In genomic region chr1:130262046-130262445, GRCm38 (mm10) we compare ENCODE assay signal across 23 mouse cellular contexts.
DNase-seq lines count a peak whose midpoint lies in the region; ATAC-seq and TF ChIP-seq lines count a peak whose summit lies in the region.
"Had no signal": no experiment of that assay in that cellular context is flagged by ENCODE, and none has a peak within 500 bp of the region (broad histone marks: within the 10 kb centered on the region; RNA-seq: fewer than 3 reads in every experiment).

No protein-coding gene starts in this region.

- no peaks in the 10 kb centered on the region for H3K36me3 ChIP-seq in hindbrain, postnatal 0 days (ENCODE audit: insufficient read depth, low read length)
- no peaks in the 10 kb centered on the region for H3K36me3 ChIP-seq in hindbrain, embryonic 10.5 days
- no peaks in the 10 kb centered on the region for H3K36me3 ChIP-seq in neural tube, embryonic 12.5 days
- no peaks in the 10 kb centered on the region for H3K36me3 ChIP-seq in neural tube, embryonic 15.5 days
- H3K36me3 ChIP-seq in forebrain, embryonic 14.5 days (ENCODE audit: control insufficient read depth, insufficient read depth, low read length): no peaks in the 10 kb centered on the region
- H3K36me3 ChIP-seq: embryonic facial prominence, embryonic 12.5 days; embryonic facial prominence, embryonic 15.5 days; forebrain, embryonic 15.5 days; heart, embryonic 10.5 days; heart, embryonic 13.5 days had no signal

- 46% methylated on average over 6 of the region's 6 CpGs for WGBS in hindbrain, postnatal 0 days
- 65% methylated on average over 6 of the region's 6 CpGs for WGBS in hindbrain, embryonic 10.5 days
- 60% methylated on average over 6 of the region's 6 CpGs for WGBS in neural tube, embryonic 12.5 days
- 28% methylated on average over 6 of the region's 6 CpGs for WGBS in neural tube, embryonic 15.5 days
- WGBS in forebrain, embryonic 14.5 days: 50% methylated on average over 6 of the region's 6 CpGs

- no peak for TF ChIP-seq CTCF in hindbrain, postnatal 0 days (IDR thresholded peaks at IDR 0.05; ENCODE audit: low read depth)

- no peak overlapping the region for H3K4me2 ChIP-seq in hindbrain, postnatal 0 days (ENCODE audit: low read depth, low read length)
- no peak overlapping the region for H3K4me2 ChIP-seq in neural tube, embryonic 12.5 days (replicated peaks)
- no peak overlapping the region for H3K4me2 ChIP-seq in neural tube, embryonic 15.5 days
- H3K4me2 ChIP-seq in forebrain, embryonic 14.5 days (ENCODE audit: low read length): no peak overlapping the region
- H3K4me2 ChIP-seq: embryonic facial prominence, embryonic 12.5 days; embryonic facial prominence, embryonic 15.5 days; forebrain, embryonic 15.5 days; heart, embryonic 13.5 days had no signal

- ATAC-seq in hindbrain, postnatal 0 days: no peak
- ATAC-seq in neural tube, embryonic 12.5 days (ENCODE audit: low FRiP score, low read depth): 0 out of 2 replicates have a peak, but pooled peaks have one; percentile 48
- ATAC-seq in neural tube, embryonic 15.5 days (ENCODE audit: low FRiP score): no peak
- no peak for ATAC-seq in forebrain, embryonic 14.5 days
- ATAC-seq: activated CD4-positive, CD25-positive, alpha-beta regulatory T cell, adult 4 months; forebrain, embryonic 15.5 days had no signal

- no peaks in the 10 kb centered on the region for H3K27me3 ChIP-seq in hindbrain, postnatal 0 days (ENCODE audit: insufficient read depth, low read length)
- no peaks in the 10 kb centered on the region for H3K27me3 ChIP-seq in hindbrain, embryonic 10.5 days (ENCODE audit: insufficient read depth, poor library complexity, severe bottlenecking)
- H3K27me3 ChIP-seq in neural tube, embryonic 12.5 days (replicated peaks): no peaks in the 10 kb centered on the region
- H3K27me3 ChIP-seq in neural tube, embryonic 15.5 days (replicated peaks): no peaks in the 10 kb centered on the region
- no peaks in the 10 kb centered on the region for H3K27me3 ChIP-seq in forebrain, embryonic 14.5 days (replicated peaks; ENCODE audit: control insufficient read depth, insufficient read depth, low read length)
- H3K27me3 ChIP-seq: embryonic facial prominence, embryonic 12.5 days; embryonic facial prominence, embryonic 15.5 days; forebrain, embryonic 15.5 days; heart, embryonic 13.5 days had no signal

- peak; percentile 14 for DNase-seq in heart, adult 11 months
- no peak for DNase-seq in heart, postnatal 4 days
- peak; percentile 8 for DNase-seq in hindbrain, postnatal 0 days (ENCODE audit: low spot score)
- no peak for DNase-seq in hindbrain, embryonic 10.5 days (ENCODE audit: low spot score)
- peak; percentile 16 for DNase-seq in retina, embryonic 14.5 days (ENCODE audit: low spot score)
- DNase-seq in forebrain, embryonic 14.5 days (ENCODE audit: low spot score): no peak
- DNase-seq: adrenal gland, adult 8-10 months; adrenal gland, postnatal 25 days; cerebellum, adult 11 months; cerebellum, adult 2 months; cerebellum, adult 9-11 months; cerebellum, postnatal 25 days; gastrocnemius, postnatal 25 days; heart, adult 2 months; heart, postnatal 14 days had no signal

- H3K9ac ChIP-seq in hindbrain, postnatal 0 days (replicated peaks; ENCODE audit: low read length): no peak overlapping the region
- no peak overlapping the region for H3K9ac ChIP-seq in neural tube, embryonic 12.5 days
- H3K9ac ChIP-seq in neural tube, embryonic 15.5 days (replicated peaks): no peak overlapping the region
- H3K9ac ChIP-seq in forebrain, embryonic 14.5 days (ENCODE audit: low read length): no peak overlapping the region
- H3K9ac ChIP-seq: embryonic facial prominence, embryonic 12.5 days; embryonic facial prominence, embryonic 15.5 days; forebrain, embryonic 15.5 days; heart, embryonic 13.5 days had no signal

- no peak overlapping the region for H3K27ac ChIP-seq in hindbrain, postnatal 0 days
- no peak overlapping the region for H3K27ac ChIP-seq in hindbrain, embryonic 10.5 days
- H3K27ac ChIP-seq in neural tube, embryonic 12.5 days: no peak overlapping the region
- H3K27ac ChIP-seq in neural tube, embryonic 15.5 days (replicated peaks): no peak overlapping the region
- no peak overlapping the region for H3K27ac ChIP-seq in forebrain, embryonic 14.5 days (ENCODE audit: low read depth, low read length)
- H3K27ac ChIP-seq: embryonic facial prominence, embryonic 12.5 days; embryonic facial prominence, embryonic 15.5 days; forebrain, embryonic 15.5 days; heart, adult 2 months; heart, embryonic 10.5 days; heart, embryonic 13.5 days had no signal

- H3K4me3 ChIP-seq in hindbrain, postnatal 0 days (ENCODE audit: low read length): no peak overlapping the region
- no peak overlapping the region for H3K4me3 ChIP-seq in hindbrain, embryonic 10.5 days
- no peak overlapping the region for H3K4me3 ChIP-seq in neural tube, embryonic 12.5 days
- H3K4me3 ChIP-seq in neural tube, embryonic 15.5 days (replicated peaks): no peak overlapping the region
- no peak overlapping the region for H3K4me3 ChIP-seq in forebrain, embryonic 14.5 days (ENCODE audit: low read depth, low read length)
- H3K4me3 ChIP-seq: embryonic facial prominence, embryonic 12.5 days; embryonic facial prominence, embryonic 15.5 days; forebrain, embryonic 15.5 days; heart, adult 2 months; heart, embryonic 10.5 days; heart, embryonic 13.5 days had no signal

- no peaks in the 10 kb centered on the region for H3K9me3 ChIP-seq in hindbrain, postnatal 0 days (ENCODE audit: low read length)
- H3K9me3 ChIP-seq in hindbrain, embryonic 10.5 days: no peaks in the 10 kb centered on the region
- H3K9me3 ChIP-seq in neural tube, embryonic 12.5 days: no peaks in the 10 kb centered on the region
- no peaks in the 10 kb centered on the region for H3K9me3 ChIP-seq in neural tube, embryonic 15.5 days (replicated peaks)
- H3K9me3 ChIP-seq in forebrain, embryonic 14.5 days (replicated peaks; ENCODE audit: control insufficient read depth, low read length): no peaks in the 10 kb centered on the region
- H3K9me3 ChIP-seq: embryonic facial prominence, embryonic 12.5 days; embryonic facial prominence, embryonic 15.5 days; forebrain, embryonic 15.5 days; heart, embryonic 10.5 days; heart, embryonic 13.5 days had no signal

- H3K4me1 ChIP-seq in hindbrain, postnatal 0 days (ENCODE audit: insufficient read depth, low read length): no peaks in the 10 kb centered on the region
- H3K4me1 ChIP-seq in hindbrain, embryonic 10.5 days (replicated peaks): peaks cover 5% of the 10 kb centered on the region; the same call in 1 of the 2 replicates
- H3K4me1 ChIP-seq in neural tube, embryonic 12.5 days: no peaks in the 10 kb centered on the region
- 0 out of 2 replicates have a peak, but pooled peaks cover 2% of the 10 kb centered on the region for H3K4me1 ChIP-seq in neural tube, embryonic 15.5 days
- no peaks in the 10 kb centered on the region for H3K4me1 ChIP-seq in forebrain, embryonic 14.5 days (ENCODE audit: control insufficient read depth, insufficient read depth, low read length)
- H3K4me1 ChIP-seq: embryonic facial prominence, embryonic 12.5 days; embryonic facial prominence, embryonic 15.5 days; forebrain, embryonic 15.5 days; heart, embryonic 10.5 days; heart, embryonic 13.5 days had no signal

Comparison
In these comparisons a context has a peak if more than half of its experiments do, and no peak if none do; other contexts are left out.
1. DNase-seq: peak in heart, adult 11 months (single experiment), hindbrain, postnatal 0 days (single experiment) and retina, embryonic 14.5 days (single experiment); none in heart, postnatal 4 days (single experiment), hindbrain, embryonic 10.5 days (single experiment) and forebrain, embryonic 14.5 days (single experiment).